Mouse (Mus musculus) heart, embryonic 15.5 days (tissue): ENCODE measurements around the gene Tut1. TPM values are rescaled to one million over a fixed set of nuclear protein-coding genes. Genes with fewer than 3 reads are reported as not detected.

Source experiments
- ATAC-seq: fragments of 200-750 bp; cut with Nextera tagmentation; replicated peaks from 2 replicates; pipeline ENCODE4 v1.8.0; 2017; ENCODE audit warnings: low read depth, moderate TSS enrichment; ENCODE audit not compliant: insufficient number of reproducible peaks, insufficient read depth, low FRiP score
- H3K27ac ChIP-seq: fragments of 300-500 bp; sonication (generic); 2 replicates; pipeline ENCODE4 v1.5.1; 2015; ENCODE audit warnings: mild to moderate bottlenecking, inconsistent platforms
- H3K27me3 ChIP-seq: fragments of 300-500 bp; sonication (generic); 2 replicates; pipeline ENCODE4 v1.6.1; 2015; ENCODE audit warnings: inconsistent platforms
- H3K36me3 ChIP-seq: fragments of 300-500 bp; sonication (generic); 2 replicates; pipeline ENCODE4 v1.6.1; 2015; ENCODE audit warnings: mild to moderate bottlenecking, inconsistent platforms
- H3K4me1 ChIP-seq: fragments of 300-500 bp; sonication (generic); replicated peaks from 2 replicates; pipeline ENCODE4 v1.6.1; 2015; ENCODE audit warnings: inconsistent platforms
- H3K4me2 ChIP-seq: fragments of 300-500 bp; sonication (generic); 2 replicates; pipeline ENCODE4 v1.6.1; 2015; ENCODE audit warnings: inconsistent platforms, mild to moderate bottlenecking, moderate library complexity
- H3K4me3 ChIP-seq: fragments of 300-500 bp; sonication (generic); 2 replicates; pipeline ENCODE4 v1.5.1; 2015; ENCODE audit warnings: mild to moderate bottlenecking, inconsistent platforms
- H3K9ac ChIP-seq: fragments of 300-500 bp; sonication (generic); 2 replicates; pipeline ENCODE4 v1.6.1; 2015; ENCODE audit warnings: mild to moderate bottlenecking, inconsistent platforms
- H3K9me3 ChIP-seq: fragments of 300-500 bp; sonication (generic); replicated peaks from 2 replicates; pipeline ENCODE4 v1.6.1; 2016; ENCODE audit warnings: inconsistent platforms
- WGBS: fragments of 180-500 bp; shearing (Covaris S2); methylation state at CpG from one replicate; pipeline ENCODE4 v1.1.7; 2015; ENCODE audit warnings: mixed read lengths; 5-methylcytosine and 5-hydroxymethylcytosine counted together
- polyA plus RNA-seq: library from polyadenylated mRNA; unstranded; fragments of >200 nt; fragmentation: Nextera tagmentation; extraction: Ambion mirVana; gene quantifications from 2 replicates; pipeline ENCODE4 v1.2.1, GENCODE M21; 2015

Tut1 gene
- polyA plus RNA-seq, 1 experiment from 2014 or later = 13.7 TPM

DNA sequence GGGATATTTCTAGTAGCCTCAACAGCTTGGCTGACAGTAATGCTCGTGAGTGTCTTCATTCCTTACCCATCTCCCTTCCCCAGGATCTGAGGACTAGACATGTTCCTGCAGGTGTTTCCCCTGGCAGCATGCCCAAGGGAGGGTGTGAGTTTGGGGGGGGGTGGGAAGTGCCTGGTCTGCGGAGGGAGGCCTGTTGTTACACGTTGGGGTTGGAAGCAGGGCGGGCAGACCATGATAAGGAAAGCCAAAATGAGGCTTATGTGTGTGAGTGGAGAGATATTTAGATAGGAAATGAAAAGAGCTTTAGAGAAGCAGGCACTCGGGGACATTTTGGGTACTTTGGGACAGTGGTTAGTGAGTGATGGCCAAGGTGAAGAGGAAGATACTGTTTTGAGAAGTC is 9.6 kb upstream of the Tut1 start:
- Histone ChIP-seq H3K9me3 (no peaks in the 10 kb centered on the region), H3K4me3 (peak overlapping the region; percentile 91; the same call in 1 of the 2 replicates), H3K27me3 (no peaks in the 10 kb centered on the region), H3K4me2 (peak overlapping the region; percentile 67), H3K9ac (peak overlapping the region; percentile 7; the same call in 1 of the 2 replicates), H3K27ac (peak overlapping the region; percentile 39), H3K36me3 (peaks cover 45% of the 10 kb centered on the region), H3K4me1 (peaks cover 38% of the 10 kb centered on the region)
- 24% methylated on average over 5 of the region's 5 CpGs for WGBS
- no peak for ATAC-seq

DNA sequence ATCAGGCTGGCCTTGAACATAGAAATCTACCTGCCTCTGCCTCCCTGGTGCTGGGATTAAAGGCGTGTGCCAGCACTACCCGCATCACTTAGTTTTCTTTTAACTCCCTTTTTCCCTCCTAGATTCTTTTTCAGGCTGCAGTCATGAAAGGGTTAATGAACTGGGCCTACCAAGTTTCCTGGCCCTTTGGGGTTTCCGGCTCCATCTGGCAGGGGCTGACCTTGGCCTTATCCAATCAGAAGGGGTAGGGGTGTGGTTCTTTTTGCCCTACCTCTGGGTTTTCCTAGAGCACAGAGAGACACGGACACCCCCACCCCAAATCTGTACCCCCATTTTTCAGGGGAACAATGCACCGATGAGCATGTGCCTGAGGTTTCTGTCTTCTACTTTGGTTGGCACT is 8.9 kb upstream of the Tut1 start:
- no peak for ATAC-seq
- no peaks in the 10 kb centered on the region for H3K9me3 ChIP-seq
- 26% methylated on average over 5 of the region's 5 CpGs for WGBS

DNA sequence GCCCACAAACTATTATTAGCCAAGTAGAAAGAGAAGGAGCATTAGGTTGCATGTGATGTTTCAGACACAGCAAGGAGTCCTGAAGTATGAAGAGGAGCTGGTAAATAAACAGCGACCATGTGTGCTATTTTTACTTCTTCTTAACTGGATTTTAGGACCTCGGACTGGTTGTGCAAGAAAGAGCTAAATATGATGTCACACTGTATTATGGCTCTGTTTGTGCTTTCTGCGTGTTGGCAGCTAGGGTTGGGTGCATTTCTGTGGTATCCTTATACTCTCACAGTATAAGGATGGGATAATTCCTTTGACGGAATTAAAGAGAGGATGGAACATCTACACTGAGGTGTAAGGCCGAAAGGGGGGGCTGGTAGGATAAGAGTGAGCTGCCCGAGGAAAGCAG is 8.4 kb upstream of the Tut1 start:
- Histone ChIP-seq H3K4me1 (peaks cover 38% of the 10 kb centered on the region), H3K9me3 (no peaks in the 10 kb centered on the region), H3K4me2 (peak overlapping the region; percentile 67), H3K36me3 (peaks cover 52% of the 10 kb centered on the region), H3K4me3 (peak overlapping the region; percentile 31), H3K27ac (peak overlapping the region; percentile 39), H3K9ac (peak overlapping the region; percentile 25; the same call in 1 of the 2 replicates), H3K27me3 (no peaks in the 10 kb centered on the region)
- WGBS = 65% methylated on average over 6 of the region's 6 CpGs
- no peak for ATAC-seq

More for the DNA sequence above, 8.9 kb upstream of the Tut1 start:
- Histone ChIP-seq H3K27me3 (no peaks in the 10 kb centered on the region), H3K9ac (peak overlapping the region; percentile 25; the same call in 1 of the 2 replicates), H3K36me3 (peaks cover 50% of the 10 kb centered on the region), H3K4me2 (peak overlapping the region; percentile 67), H3K4me3 (peak overlapping the region; percentile 31), H3K27ac (peak overlapping the region; percentile 39), H3K4me1 (peaks cover 38% of the 10 kb centered on the region)

DNA sequence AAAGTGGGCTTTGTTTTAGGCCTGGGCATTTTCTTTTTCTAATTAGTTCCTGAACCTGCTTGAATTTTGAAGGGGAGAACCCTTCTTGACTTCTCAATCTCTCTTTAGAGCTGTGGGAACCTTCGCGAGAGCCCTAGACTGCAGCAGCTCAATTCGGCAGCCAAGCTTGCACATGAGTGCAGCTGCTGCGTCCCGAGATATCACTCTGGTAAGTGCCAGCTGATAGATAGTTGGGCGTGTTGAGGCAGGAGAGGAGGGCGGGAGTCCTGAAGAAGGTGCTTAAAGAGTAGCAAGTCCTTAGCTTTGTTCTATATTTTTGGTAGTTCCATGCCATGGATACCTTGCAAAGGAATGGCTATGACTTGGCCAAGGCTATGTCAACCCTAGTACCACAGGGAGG is 6.7 kb upstream of the Tut1 start:
- H3K9me3 ChIP-seq = no peaks in the 10 kb centered on the region
- H3K4me1 ChIP-seq = peaks cover 28% of the 10 kb centered on the region
- no peak overlapping the region for H3K9ac ChIP-seq
- H3K4me2 ChIP-seq = no peak overlapping the region
- no peak overlapping the region for H3K27ac ChIP-seq
- H3K4me3 ChIP-seq = no peak overlapping the region
- peaks cover 69% of the 10 kb centered on the region for H3K36me3 ChIP-seq
- 74% methylated on average over 7 of the region's 7 CpGs for WGBS
- ATAC-seq = no peak
- no peaks in the 10 kb centered on the region for H3K27me3 ChIP-seq

DNA sequence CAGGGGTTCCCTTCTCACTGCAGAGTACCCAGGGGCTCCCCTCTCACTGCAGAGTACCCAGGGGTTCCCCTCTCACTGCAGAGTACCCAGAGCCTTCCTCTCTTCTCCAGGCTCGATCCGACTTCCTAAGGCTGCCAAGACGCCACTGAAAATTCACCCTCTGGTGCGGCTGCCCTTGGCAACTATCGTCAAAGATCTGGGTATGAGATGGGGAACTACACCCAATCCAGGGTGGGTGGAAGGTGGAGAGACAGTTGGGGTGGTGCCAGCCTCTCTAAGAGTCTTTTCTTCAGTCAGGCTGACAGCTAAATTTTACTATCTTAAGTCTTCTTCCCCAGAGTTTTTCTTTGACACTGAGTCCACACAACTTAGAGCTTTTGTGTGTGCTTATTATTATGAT is 3.5 kb upstream of the Tut1 start:
- no peak overlapping the region for H3K4me2 ChIP-seq
- 88% methylated on average over 5 of the region's 5 CpGs for WGBS
- H3K9ac ChIP-seq = no peak overlapping the region
- peaks cover 23% of the 10 kb centered on the region for H3K4me1 ChIP-seq
- ATAC-seq = no peak
- no peaks in the 10 kb centered on the region for H3K9me3 ChIP-seq
- peaks cover 71% of the 10 kb centered on the region for H3K36me3 ChIP-seq
- no peaks in the 10 kb centered on the region for H3K27me3 ChIP-seq
- no peak overlapping the region for H3K27ac ChIP-seq
- no peak overlapping the region for H3K4me3 ChIP-seq

DNA sequence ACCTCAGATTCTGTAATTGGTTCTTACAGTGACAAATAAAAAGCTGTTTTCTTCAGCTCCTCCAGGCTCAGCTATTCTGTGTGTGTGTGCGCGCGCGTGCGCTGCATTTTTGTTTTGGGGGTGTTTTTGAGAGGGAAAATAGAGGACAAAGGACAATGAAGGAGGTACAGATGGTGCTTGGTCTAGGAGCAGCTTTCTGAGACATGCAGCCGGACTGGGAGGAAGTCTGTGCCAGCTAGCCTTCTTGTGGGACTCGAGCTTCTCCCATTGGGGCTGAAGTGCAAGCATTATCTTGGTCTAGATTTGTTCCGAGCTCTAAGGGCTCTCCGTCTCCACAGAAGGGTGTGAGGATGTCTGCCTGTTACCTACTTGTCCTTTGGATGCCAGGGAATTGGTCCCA is 1.4 kb upstream of the Tut1 start:
- Histone ChIP-seq H3K27me3 (no peaks in the 10 kb centered on the region), H3K9me3 (no peaks in the 10 kb centered on the region), H3K4me3 (no peak overlapping the region), H3K36me3 (peaks cover 57% of the 10 kb centered on the region), H3K9ac (0 out of 2 replicates have a peak overlapping the region, but pooled peaks have one; percentile 52), H3K27ac (peak overlapping the region; percentile 81; the same call in 1 of the 2 replicates), H3K4me2 (no peak overlapping the region), H3K4me1 (peaks cover 18% of the 10 kb centered on the region)
- WGBS = 84% methylated on average over 9 of the region's 9 CpGs
- ATAC-seq = no peak

DNA sequence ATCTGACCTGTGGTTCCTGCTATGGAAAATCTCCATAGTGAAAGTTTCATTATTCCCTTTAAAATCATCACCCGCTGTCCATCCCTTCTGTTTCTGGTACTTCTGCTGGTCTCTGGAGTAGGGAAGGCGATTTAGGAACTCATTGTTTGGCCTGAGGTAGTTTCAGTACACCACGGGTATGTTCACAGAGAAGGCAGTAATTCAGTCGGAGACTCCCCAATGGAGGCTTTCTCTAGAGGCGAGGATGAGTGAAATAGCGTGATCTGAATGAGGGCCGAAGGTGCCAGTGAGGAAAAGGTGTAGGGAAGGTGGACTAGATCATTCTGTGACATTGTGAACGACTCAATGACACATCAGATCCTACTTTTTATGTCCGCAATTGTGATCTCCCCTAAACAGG is 524 bp downstream of the Tut1 start:
- 5% methylated on average over 9 of the region's 9 CpGs for WGBS
- ATAC-seq = no peak
- H3K4me3 ChIP-seq = peak overlapping the region; percentile 74
- H3K4me1 ChIP-seq = peaks cover 18% of the 10 kb centered on the region
- H3K27ac ChIP-seq = peak overlapping the region; percentile 81
- H3K9me3 ChIP-seq = no peaks in the 10 kb centered on the region
- H3K27me3 ChIP-seq = no peaks in the 10 kb centered on the region
- H3K4me2 ChIP-seq = peak overlapping the region; percentile 71
- peaks cover 50% of the 10 kb centered on the region for H3K36me3 ChIP-seq
- H3K9ac ChIP-seq = peak overlapping the region; percentile 70

DNA sequence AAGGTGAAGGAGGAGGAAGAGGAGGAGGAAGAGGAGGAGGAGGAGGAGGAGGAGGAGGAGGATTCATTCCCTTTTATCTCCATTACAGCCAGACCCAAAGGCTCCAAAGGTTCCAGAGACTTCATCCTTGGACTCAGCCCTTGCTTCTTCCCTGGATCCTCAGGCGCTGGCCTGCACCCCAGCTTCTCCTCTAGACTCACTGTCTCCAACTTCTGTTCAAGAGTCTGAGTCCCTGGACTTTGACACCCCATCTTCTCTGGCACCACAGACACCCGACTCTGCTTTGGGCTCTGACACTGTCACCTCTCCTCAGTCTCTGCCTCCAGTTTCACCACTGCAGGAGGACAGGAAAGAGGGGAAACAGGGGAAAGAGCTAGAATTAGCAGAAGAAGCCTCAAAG is 8.6 kb downstream of the Tut1 start:
- Histone ChIP-seq H3K4me2 (no peak overlapping the region), H3K27me3 (no peaks in the 10 kb centered on the region), H3K36me3 (peaks cover 69% of the 10 kb centered on the region), H3K4me3 (no peak overlapping the region), H3K4me1 (peaks cover 8% of the 10 kb centered on the region), H3K9me3 (no peaks in the 10 kb centered on the region), H3K9ac (no peak overlapping the region), H3K27ac (no peak overlapping the region)
- ATAC-seq = no peak
- WGBS = 96% methylated on average over 2 of the region's 2 CpGs

DNA sequence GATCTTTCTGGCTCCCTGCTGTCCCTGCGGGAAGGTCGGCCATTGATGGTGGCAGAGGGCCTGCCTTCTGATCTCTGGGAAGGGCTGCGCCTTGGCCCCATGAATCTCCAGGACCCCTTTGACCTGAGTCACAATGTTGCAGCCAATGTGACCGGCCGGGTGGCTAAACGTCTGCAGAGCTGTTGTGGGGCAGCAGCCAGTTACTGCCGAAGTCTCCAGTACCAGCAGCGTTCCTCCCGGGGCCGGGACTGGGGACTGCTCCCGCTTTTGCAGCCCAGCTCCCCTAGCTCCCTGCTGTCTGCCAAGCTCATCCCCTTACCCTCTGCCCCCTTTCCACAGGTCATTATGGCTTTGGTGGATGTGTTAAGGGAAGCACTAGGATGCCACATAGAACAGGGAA is 11.4 kb downstream of the Tut1 start:
- Histone ChIP-seq H3K9ac (no peak overlapping the region), H3K4me2 (no peak overlapping the region), H3K4me1 (peaks cover 24% of the 10 kb centered on the region), H3K9me3 (no peaks in the 10 kb centered on the region), H3K36me3 (peaks cover 61% of the 10 kb centered on the region), H3K27me3 (no peaks in the 10 kb centered on the region), H3K27ac (no peak overlapping the region), H3K4me3 (no peak overlapping the region)
- no peak for ATAC-seq
- WGBS = 84% methylated on average over 11 of the region's 11 CpGs

DNA sequence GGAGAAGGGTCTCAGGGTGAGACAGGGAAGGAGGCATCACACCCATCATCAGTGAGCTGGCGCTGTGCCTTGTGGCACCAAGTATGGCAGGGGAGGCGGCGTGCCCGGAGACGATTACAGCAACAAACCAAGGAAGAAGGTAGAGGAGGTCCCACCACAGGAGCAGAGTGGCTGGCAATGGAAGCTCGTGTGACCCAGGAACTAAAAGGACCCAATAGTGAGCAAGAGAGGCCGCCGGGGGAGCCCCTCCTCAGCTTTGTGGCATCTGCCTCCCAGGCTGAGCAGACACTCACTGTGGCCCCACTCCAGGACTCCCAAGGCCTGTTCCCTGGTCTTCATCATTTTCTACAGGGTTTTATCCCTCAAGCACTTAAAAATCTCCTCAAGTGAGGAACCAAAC is 12.1 kb downstream of the Tut1 start:
- Histone ChIP-seq H3K4me3 (peak overlapping the region; percentile 80), H3K27ac (peak overlapping the region; percentile 91), H3K4me2 (peak overlapping the region; percentile 66), H3K4me1 (peaks cover 24% of the 10 kb centered on the region), H3K9ac (peak overlapping the region; percentile 57), H3K36me3 (peaks cover 61% of the 10 kb centered on the region), H3K27me3 (no peaks in the 10 kb centered on the region), H3K9me3 (no peaks in the 10 kb centered on the region)
- WGBS = 68% methylated on average over 8 of the region's 8 CpGs
- ATAC-seq = no peak

DNA sequence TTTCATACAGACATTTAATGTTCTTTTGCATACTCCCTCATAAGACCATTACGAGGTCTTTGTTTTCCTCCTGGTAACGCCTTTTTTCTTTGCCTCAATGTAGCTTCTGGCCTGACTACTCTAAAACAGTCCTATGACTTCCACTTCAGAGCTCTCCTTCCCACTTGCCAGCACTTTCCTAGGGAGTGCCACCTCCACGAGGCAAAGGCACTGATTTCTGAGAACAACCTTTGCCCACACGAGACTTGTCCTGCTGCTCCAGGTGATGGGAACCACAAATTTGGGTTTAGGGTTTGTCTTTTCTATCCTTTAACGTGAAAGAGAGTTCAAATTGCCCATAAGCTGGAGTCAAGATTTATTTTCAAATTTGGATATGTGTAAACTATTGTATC is 12.5 kb downstream of the Tut1 start:
- Histone ChIP-seq H3K9ac (peak overlapping the region; percentile 57), H3K9me3 (no peaks in the 10 kb centered on the region), H3K4me3 (peak overlapping the region; percentile 80), H3K4me1 (peaks cover 24% of the 10 kb centered on the region), H3K4me2 (peak overlapping the region; percentile 66), H3K36me3 (peaks cover 62% of the 10 kb centered on the region), H3K27me3 (no peaks in the 10 kb centered on the region), H3K27ac (peak overlapping the region; percentile 91)
- ATAC-seq = no peak
- 30% methylated on average over 5 of the region's 5 CpGs for WGBS

DNA sequence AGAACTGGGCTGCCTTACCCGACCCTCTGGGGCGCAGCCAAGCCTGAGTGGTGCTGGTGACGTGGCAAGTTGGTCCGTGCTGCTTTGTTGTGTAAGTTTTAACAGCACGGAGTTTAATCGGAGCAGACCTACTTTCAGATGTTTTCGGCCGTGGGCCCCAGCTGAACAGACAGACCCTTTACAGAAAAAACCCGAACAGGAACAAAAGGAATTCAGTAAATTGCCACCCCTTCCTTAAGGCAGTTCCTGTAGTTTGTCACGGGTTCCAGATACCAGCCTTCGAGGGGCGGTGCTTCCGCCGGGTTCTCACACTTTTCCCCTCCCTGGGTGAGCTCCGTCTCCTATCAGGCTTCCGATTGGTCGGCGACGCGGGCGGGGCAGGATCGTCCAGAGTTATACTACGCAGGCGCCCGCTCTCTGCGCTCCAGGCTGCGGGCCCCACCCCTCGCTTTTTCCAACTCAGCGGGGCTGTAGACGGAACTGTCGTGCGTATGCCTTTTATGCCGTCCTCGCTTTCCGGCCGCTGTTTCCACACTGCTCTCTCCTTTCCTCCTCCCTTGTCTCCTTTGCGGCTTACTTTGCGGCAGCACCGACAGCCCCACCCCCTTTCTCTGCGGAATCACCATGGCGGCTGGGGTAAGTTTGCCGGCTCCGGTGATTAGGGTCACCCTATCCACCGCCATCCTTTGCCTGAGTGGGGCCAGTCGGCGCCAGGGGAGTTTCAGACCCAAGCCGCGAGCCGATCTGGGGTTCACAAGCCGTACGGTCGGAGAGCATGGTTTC is 13.1 kb downstream of the Tut1 start, which contains the start of gene Eef1g:
Eef1g (plus strand) TSS at position 452 of the 783 bp plus-strand sequence.
- H3K4me2 ChIP-seq = peak within 1 kb of the TSS; percentile 73
- peaks cover 62% of the 10 kb centered on the region for H3K36me3 ChIP-seq
- peak within 1 kb of the TSS; percentile 80 for H3K4me3 ChIP-seq
- peaks cover 24% of the 10 kb centered on the region for H3K4me1 ChIP-seq
- H3K27me3 ChIP-seq = no peaks in the 10 kb centered on the region
- ATAC-seq = peak; percentile 100
- WGBS = under 1% methylated on average over 52 of the region's 52 CpGs
- peak within 1 kb of the TSS; percentile 91 for H3K27ac ChIP-seq
- H3K9me3 ChIP-seq = no peaks in the 10 kb centered on the region
- peak within 1 kb of the TSS; percentile 73 for H3K9ac ChIP-seq
